Comparison of ENCODE assay signal across 21 mouse cellular contexts in genomic region chr5:96584730-96585129, GRCm38 (mm10).
A peak's percentile ranks its signal among the peaks of the same experiment; 100 is the strongest.
DNase-seq lines count a peak whose midpoint lies in the region; ATAC-seq lines count a peak whose summit lies in the region.
"Had no signal": no experiment of that assay in that cellular context is flagged by ENCODE, and none has a peak within 500 bp of the region (broad histone marks: within the 10 kb centered on the region; RNA-seq: fewer than 3 reads in every experiment).

No protein-coding gene starts in this region.

- no peaks in the 10 kb centered on the region for H3K4me1 ChIP-seq in forebrain, embryonic 11.5 days (replicated peaks; ENCODE audit: control insufficient read depth, insufficient read depth, low read length)
- H3K4me1 ChIP-seq: hindbrain, embryonic 15.5 days; kidney, embryonic 15.5 days; lung, embryonic 15.5 days; midbrain, embryonic 10.5 days; neural tube, embryonic 13.5 days had no signal

- ATAC-seq in frontal cortex, adult (ENCODE audit: low TSS enrichment): peak; percentile 98
- no peak for ATAC-seq in forebrain, embryonic 11.5 days (replicated peaks; ENCODE audit: low FRiP score)
- ATAC-seq: forebrain, embryonic 14.5 days; intestine, embryonic 16.5 days had no signal

- H3K27ac ChIP-seq in forebrain, embryonic 11.5 days (ENCODE audit: low read depth, low read length): no peak overlapping the region
- H3K27ac ChIP-seq: hindbrain, embryonic 15.5 days; kidney, embryonic 15.5 days; liver, embryonic 14.5 days; lung, embryonic 15.5 days; macrophage; midbrain, embryonic 10.5 days; neural tube, embryonic 13.5 days had no signal

- no peaks in the 10 kb centered on the region for H3K9me3 ChIP-seq in forebrain, embryonic 11.5 days (ENCODE audit: control insufficient read depth, low read length)
- H3K9me3 ChIP-seq: heart, embryonic 12.5 days; hindbrain, embryonic 15.5 days; kidney, embryonic 15.5 days; lung, embryonic 15.5 days; midbrain, embryonic 10.5 days; neural tube, embryonic 13.5 days had no signal

- peak; percentile 24 to 35 for DNase-seq in frontal cortex, postnatal 14 days (ENCODE audit: low spot score in 2 of 2)
- peak; percentile 56 to 77 for DNase-seq in left cerebral cortex, adult 18-20 months (ENCODE audit: low spot score in 2 of 2)
- DNase-seq in right cerebral cortex, postnatal 10 days (ENCODE audit: low spot score in 2 of 2): peak; percentile 61 to 75
- no peak for DNase-seq in lung, postnatal 10 days
- DNase-seq in gastrocnemius, postnatal 4 days (ENCODE audit: low spot score in 2 of 2): no peak
- DNase-seq in forebrain, embryonic 11.5 days (ENCODE audit: low spot score): no peak
- DNase-seq: cerebellum, adult 9-10 months; heart, adult 11 months; heart, postnatal 14 days; thymus, postnatal 25 days had no signal

- no peaks in the 10 kb centered on the region for H3K27me3 ChIP-seq in forebrain, embryonic 11.5 days (ENCODE audit: control insufficient read depth, insufficient read depth, low read length)
- H3K27me3 ChIP-seq: heart, embryonic 12.5 days; hindbrain, embryonic 15.5 days; kidney, embryonic 15.5 days; lung, embryonic 15.5 days; neural tube, embryonic 13.5 days had no signal

- no peaks in the 10 kb centered on the region for H3K36me3 ChIP-seq in forebrain, embryonic 11.5 days (ENCODE audit: control insufficient read depth, insufficient read depth, low read length)
- H3K36me3 ChIP-seq: hindbrain, embryonic 15.5 days; lung, embryonic 15.5 days; midbrain, embryonic 10.5 days; neural tube, embryonic 13.5 days had no signal

- no peak overlapping the region for H3K4me3 ChIP-seq in forebrain, embryonic 11.5 days (ENCODE audit: low read depth, low read length)
- H3K4me3 ChIP-seq: heart, embryonic 12.5 days; hindbrain, embryonic 15.5 days; kidney, embryonic 15.5 days; lung, embryonic 15.5 days; midbrain, embryonic 10.5 days; neural tube, embryonic 13.5 days had no signal

- H3K4me2 ChIP-seq in forebrain, embryonic 11.5 days (ENCODE audit: low read depth, low read length, severe bottlenecking): no peak overlapping the region
- H3K4me2 ChIP-seq: heart, embryonic 12.5 days; hindbrain, embryonic 15.5 days; kidney, embryonic 15.5 days; lung, embryonic 15.5 days; neural tube, embryonic 13.5 days had no signal

- WGBS in forebrain, embryonic 11.5 days: 86% methylated on average over 5 of the region's 5 CpGs

- H3K9ac ChIP-seq in forebrain, embryonic 11.5 days (ENCODE audit: low read length): no peak overlapping the region
- H3K9ac ChIP-seq: heart, embryonic 12.5 days; hindbrain, embryonic 15.5 days; kidney, embryonic 15.5 days; liver, embryonic 14.5 days; lung, embryonic 15.5 days; neural tube, embryonic 13.5 days had no signal

Comparison
In these comparisons a context has a peak if more than half of its experiments do, and no peak if none do; other contexts are left out.
1. DNase-seq: peak in frontal cortex, postnatal 14 days (2 of 2), left cerebral cortex, adult 18-20 months (2 of 2) and right cerebral cortex, postnatal 10 days (2 of 2); none in lung, postnatal 10 days (single experiment), gastrocnemius, postnatal 4 days (0 of 2) and forebrain, embryonic 11.5 days (single experiment).